Mouse (Mus musculus) cerebellum, adult (tissue): ENCODE measurements around the gene Tigd3.

ENCODE experiments used
- ATAC-seq: cut with Nextera tagmentation; 2 replicates; pipeline ENCODE4 v1.9.2; 2017; ENCODE audit warnings: mild to moderate bottlenecking, moderate library complexity, mixed read lengths; ENCODE audit not compliant: insufficient number of reproducible peaks, low FRiP score, low TSS enrichment

The Tigd3 gene

GRCm38 (mm10) chr19:5848826-5849672 is 44.9 kb downstream of the Tigd3 start:
- peak; percentile 1; the same call in 1 of the 2 replicates for ATAC-seq

DNA sequence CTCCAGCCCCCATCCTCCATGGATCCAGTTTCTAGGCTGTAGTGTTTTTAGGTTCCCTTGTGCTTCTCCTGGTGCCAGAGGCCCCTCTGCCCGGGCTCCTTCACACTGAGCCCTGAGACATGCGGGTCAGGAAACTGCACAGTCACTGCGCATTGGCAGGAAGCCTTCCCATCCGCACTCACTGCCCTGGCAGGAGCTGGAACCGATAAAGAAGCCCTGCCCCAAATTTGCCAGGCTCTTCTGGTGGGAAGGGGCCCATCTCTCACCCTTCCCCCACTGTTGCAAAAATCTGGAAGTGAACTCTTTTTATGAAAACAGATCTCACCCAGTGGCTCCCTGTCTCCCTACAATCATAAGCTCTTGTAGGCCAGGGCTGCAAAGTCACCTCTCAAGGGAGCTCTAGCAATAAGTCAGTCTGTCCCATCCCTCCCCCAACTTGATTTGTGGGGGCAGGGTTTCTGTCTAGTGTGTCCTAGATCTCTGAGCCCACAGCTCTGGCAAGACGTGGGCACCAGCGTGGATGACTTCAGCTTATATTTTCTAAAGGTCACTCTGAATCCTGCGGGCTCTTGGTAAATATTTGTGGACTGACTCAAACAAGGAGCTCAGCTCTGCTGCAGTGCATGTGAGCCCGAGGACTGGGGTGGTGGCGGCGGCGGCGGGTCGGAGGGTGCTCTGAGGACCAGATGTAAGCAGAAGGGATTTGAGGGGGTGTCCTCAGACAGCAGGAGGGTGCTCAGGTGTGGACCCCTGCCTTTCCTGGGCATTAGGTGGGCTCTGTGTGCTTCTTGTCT is 45.7 kb downstream of the Tigd3 start:
- no peak for ATAC-seq

DNA sequence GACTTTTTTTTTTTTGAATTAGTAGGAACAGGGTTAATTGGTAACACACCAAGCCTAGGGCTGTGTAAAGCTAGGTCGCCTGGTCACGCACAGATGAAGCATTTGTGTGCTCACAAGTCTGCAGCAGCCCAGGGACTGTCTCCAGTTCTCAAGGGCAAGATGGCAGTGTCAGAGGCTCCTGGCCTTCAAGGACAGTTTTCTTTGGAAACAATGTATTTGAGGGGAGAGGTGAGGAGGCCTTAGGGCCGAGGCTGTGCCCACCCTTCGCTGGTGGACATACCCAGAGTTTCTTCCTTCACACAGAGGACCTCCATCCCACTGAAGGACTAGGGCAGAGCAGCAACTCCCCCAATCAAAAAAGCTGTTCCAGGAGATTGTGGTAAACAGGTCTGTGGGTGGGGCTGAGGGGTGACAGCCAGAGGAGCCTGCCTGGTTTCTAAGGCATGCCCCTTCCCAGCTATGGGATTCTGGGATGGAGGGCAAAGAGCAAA is 46.6 kb downstream of the Tigd3 start:
- ATAC-seq = no peak

- peak; percentile 69 for ATAC-seq
Observed at GRCm38 (mm10) chr19:5846557-5847305, 47.2 kb downstream of the Tigd3 start.

- ATAC-seq = 0 out of 2 replicates have a peak, but pooled peaks have one; percentile 1
Observed at GRCm38 (mm10) chr19:5846154-5846553, 47.8 kb downstream of the Tigd3 start.

GRCm38 (mm10) chr19:5845319-5846135 is 48.4 kb downstream of the Tigd3 start:
- ATAC-seq = no peak

- no peak for ATAC-seq
Observed at GRCm38 (mm10) chr19:5844831-5845318, 49.1 kb downstream of the Tigd3 start.

GRCm38 (mm10) chr19:5843781-5844691 is 49.9 kb downstream of the Tigd3 start:
- ATAC-seq = no peak

DNA sequence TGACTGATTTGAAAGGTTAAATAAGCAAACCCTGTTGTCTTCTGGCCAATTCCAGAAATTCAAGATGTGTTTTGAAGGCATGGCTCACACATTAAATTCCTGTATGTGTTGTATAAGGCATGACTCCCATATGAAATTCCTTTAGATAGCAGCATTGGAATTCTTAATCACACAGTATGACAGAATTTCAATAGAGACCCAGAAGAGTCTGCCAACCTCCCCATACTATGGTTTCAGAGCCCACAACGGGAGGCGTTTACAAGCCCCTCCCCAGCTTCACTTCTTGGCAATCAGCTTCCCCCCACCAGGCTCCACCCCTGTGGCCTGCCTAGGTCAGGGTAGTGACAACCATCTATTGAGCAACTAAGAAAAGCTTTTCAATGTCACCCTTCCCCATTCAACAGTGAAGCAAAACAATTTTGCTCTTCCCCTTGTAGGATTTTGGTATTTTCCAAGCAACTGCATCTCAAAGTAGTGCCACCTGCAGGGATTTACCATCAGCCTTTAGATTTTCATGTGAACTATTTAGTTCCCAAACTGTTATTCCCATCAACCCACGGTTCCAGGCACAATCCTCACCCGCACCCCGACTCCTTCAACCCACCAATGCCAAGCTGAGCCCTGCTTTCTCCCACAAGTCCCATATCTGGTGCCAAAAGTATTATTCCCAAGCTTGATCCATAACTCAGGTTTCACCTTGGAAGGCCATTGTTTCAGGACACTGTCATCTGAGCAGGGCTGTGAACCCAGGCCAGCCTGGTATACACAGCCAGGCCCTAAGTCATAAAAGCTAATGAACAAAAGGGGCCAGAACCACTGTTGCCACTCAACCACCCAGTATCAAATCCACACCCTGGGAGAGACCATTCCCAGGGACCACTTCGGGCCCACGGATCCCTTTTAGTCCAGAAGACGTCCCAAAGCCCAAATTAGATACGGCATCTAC is 50.9 kb downstream of the Tigd3 start:
- ATAC-seq = no peak

DNA sequence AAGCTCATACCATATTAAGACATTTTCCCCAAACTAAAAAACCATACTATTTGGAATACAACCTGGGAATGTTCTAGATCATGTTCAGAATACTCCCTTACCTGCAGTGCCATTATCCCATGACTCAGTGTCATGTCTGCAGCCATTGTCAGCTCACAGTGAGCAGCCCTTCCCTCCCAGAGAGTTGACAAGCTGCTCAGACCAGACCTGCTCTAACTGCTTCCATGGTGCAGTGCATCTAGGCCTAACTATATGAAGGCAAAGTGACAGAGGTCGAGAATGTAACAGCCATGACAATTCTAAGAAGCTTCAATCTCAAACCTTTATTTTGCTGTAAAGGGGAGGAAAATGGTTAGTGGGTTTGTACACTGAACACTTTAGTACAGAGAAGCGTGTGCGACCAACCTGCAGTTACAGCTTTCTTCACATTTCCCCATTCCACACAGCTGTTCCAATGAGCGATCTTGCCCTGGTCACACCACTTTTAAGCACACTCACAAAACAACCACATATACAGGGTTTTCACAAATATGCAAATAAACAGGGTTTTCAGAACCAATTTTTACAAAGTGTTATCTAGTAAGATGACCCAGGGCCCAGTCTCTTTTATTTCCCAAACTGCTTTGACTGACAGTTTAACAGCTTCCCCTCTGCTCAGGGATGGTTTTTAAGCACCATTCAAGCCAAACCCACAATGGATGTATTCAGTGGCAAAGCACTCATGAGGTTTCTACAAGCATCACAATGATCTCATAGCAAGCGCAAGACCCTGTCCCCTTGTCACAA is 51.8 kb downstream of the Tigd3 start:
- ATAC-seq = no peak

DNA sequence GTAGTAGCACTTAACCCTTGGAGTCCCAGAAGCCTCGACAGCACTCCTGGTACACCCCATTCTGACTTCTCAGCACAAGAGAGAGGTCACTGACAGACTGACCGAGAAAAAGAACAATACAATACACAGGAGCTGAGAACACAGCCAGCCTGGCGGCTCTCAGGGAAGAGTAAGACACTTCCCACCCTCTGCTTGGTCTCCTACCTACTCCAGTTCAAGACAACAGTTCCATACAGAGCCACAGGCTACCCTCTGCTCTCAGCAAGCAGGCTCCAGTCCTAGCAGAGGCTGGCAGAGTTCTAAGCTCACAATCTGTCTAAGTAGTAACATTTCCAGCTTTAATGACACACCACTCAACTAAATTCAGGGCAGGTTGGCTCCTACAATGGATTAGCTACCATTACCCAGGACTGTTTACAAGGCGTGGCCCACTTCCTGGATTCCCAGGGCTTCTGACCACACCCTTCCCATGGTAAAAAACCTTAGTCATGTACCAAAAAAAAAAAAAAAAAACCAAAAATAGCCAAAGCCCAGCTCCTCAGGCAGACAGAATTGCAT is 52.5 kb downstream of the Tigd3 start:
- ATAC-seq = no peak
